Mouse (Mus musculus) cerebellum, adult 2 months (tissue): ENCODE measurements at regions not wholly inside any gene's neighbourhood (a gene's known extent, or its start where the extent isn't known, plus 50 kb on each side); places are given as distances from the start of the nearest gene placed in this dataset.

Experiments used
- CTCF ChIP-seq: fragments of 200-500 bp; IDR thresholded peaks from 2 replicates; pipeline ENCODE4 v1.5.1; 2011; ENCODE audit warnings: low read depth, mild to moderate bottlenecking, control low read depth, low read length, moderate library complexity, borderline replicate concordance; ENCODE audit not compliant: insufficient read depth
- POLR2A ChIP-seq: fragments of 200-500 bp; IDR thresholded peaks from 2 replicates; pipeline ENCODE4 v1.6.1; 2011; ENCODE audit warnings: low read length, control low read depth, borderline replicate concordance; ENCODE audit not compliant: insufficient read depth

- TF ChIP-seq CTCF (no peak), POLR2A (no peak)
These were observed 173.6 kb downstream of the Ttc8 start for GRCm38 (mm10) chr12:99093989-99094388.
